Mouse (Mus musculus) CH12.LX (cell line): ENCODE measurements around the gene Nol6. TPM values are rescaled to one million over a fixed set of nuclear protein-coding genes. Genes with fewer than 3 reads are reported as not detected.

Experiments
- DNase-seq: peaks from one replicate; pipeline ENCODE4 v3.0.0-alpha.2; 2013; ENCODE audit errors: extremely low read depth
- H3K27ac ChIP-seq: 2 replicates; pipeline ENCODE4 v1.5.1; 2012; ENCODE audit warnings: low read depth, mild to moderate bottlenecking, control low read depth, moderate library complexity; ENCODE audit not compliant: insufficient read depth
- H3K27me3 ChIP-seq: replicated peaks from 2 replicates; pipeline ENCODE3; 2012; ENCODE audit warnings: inconsistent platforms
- H3K36me3 ChIP-seq, 2 experiments: replicated peaks in 1 of 2; 2 replicates each; pipeline versions ENCODE3 to v1.6.1; 2012; ENCODE audit warnings: inconsistent platforms in 1 of 2, low read length in 1 of 2, mild to moderate bottlenecking in 1 of 2, mixed read lengths in 1 of 2, moderate library complexity in 1 of 2; ENCODE audit not compliant: control insufficient read depth in 1 of 2, insufficient read depth in 1 of 2
- H3K4me1 ChIP-seq, 2 experiments: 2 replicates each; pipeline ENCODE4 v1.6.1; 2012; ENCODE audit warnings: inconsistent platforms in 1 of 2, moderate library complexity in 1 of 2; ENCODE audit not compliant: insufficient read depth in 2 of 2, control insufficient read depth in 1 of 2
- H3K4me2 ChIP-seq: 2 replicates; pipeline ENCODE4 v1.6.1; 2012; ENCODE audit warnings: low read depth, mild to moderate bottlenecking, control low read depth; ENCODE audit not compliant: poor library complexity, insufficient read depth, severe bottlenecking
- H3K4me3 ChIP-seq, 3 experiments: fragments of 150-350 bp in 1 of 3; sonication (generic) in 1 of 3; replicated peaks in 1 of 3; 2 replicates each; pipeline versions ENCODE3 to v1.5.1; 2011 to 2012; ENCODE audit warnings: low read depth in 2 of 3, low read length in 2 of 3, mild to moderate bottlenecking in 2 of 3, moderate library complexity in 2 of 3, control low read depth in 1 of 3, improper control_type of control experiment in 1 of 3, inconsistent platforms in 1 of 3, mixed read lengths in 1 of 3; ENCODE audit not compliant: poor library complexity in 1 of 3
- H3K79me2 ChIP-seq: replicated peaks from 2 replicates; pipeline ENCODE4 v1.6.1; 2012; ENCODE audit warnings: mild to moderate bottlenecking, moderate library complexity; ENCODE audit not compliant: control insufficient read depth, poor library complexity, insufficient read depth, severe bottlenecking; ENCODE audit errors: extremely low read depth
- H3K9ac ChIP-seq: 2 replicates; pipeline ENCODE4 v1.6.1; 2012; ENCODE audit warnings: low read depth, mild to moderate bottlenecking, control low read depth, moderate library complexity; ENCODE audit not compliant: insufficient read depth
- H3K9me3 ChIP-seq: replicated peaks from 2 replicates; pipeline ENCODE3; 2012; ENCODE audit warnings: low read length, inconsistent platforms, mixed read lengths
- BHLHE40 ChIP-seq: IDR thresholded peaks from 2 replicates; pipeline ENCODE4 v1.6.1; 2011; ENCODE audit warnings: mild to moderate bottlenecking, low read depth, low read length, improper control_type of control experiment
- CHD1 ChIP-seq: IDR thresholded peaks from 2 replicates; pipeline ENCODE4 v1.6.1; 2012; ENCODE audit warnings: low read depth, low read length, improper control_type of control experiment, inconsistent platforms
- CHD2 ChIP-seq: IDR thresholded peaks from 2 replicates; pipeline ENCODE4 v1.6.1; 2011; ENCODE audit warnings: low read length, improper control_type of control experiment
- E2F4 ChIP-seq: IDR thresholded peaks from 2 replicates; pipeline ENCODE4 v1.6.1; 2011; ENCODE audit warnings: low read depth, low read length, improper control_type of control experiment; ENCODE audit not compliant: insufficient replicate concordance
- IRF4 ChIP-seq: IDR thresholded peaks from 2 replicates; pipeline ENCODE4 v1.6.1; 2014; ENCODE audit warnings: low read depth, mild to moderate bottlenecking, inconsistent platforms, low read length, improper control_type of control experiment
- JUN ChIP-seq: IDR thresholded peaks from 2 replicates; pipeline ENCODE4 v1.6.1; 2011; ENCODE audit warnings: low read depth, mild to moderate bottlenecking, low read length, improper control_type of control experiment, moderate library complexity; ENCODE audit not compliant: insufficient read depth
- JUND ChIP-seq: conservative IDR thresholded peaks from 2 replicates; pipeline ENCODE4 v1.6.1; 2011; ENCODE audit warnings: low read depth, low read length, improper control_type of control experiment
- KAT2A ChIP-seq: IDR thresholded peaks from 2 replicates; pipeline ENCODE4 v1.6.1; 2012; ENCODE audit warnings: low read length, improper control_type of control experiment, inconsistent platforms; ENCODE audit not compliant: insufficient replicate concordance
- MAFK ChIP-seq: IDR thresholded peaks from 2 replicates; pipeline ENCODE4 v1.6.1; 2011; ENCODE audit warnings: low read length, improper control_type of control experiment; ENCODE audit not compliant: insufficient replicate concordance
- MAX ChIP-seq: IDR thresholded peaks from 2 replicates; pipeline ENCODE4 v1.6.1; 2011; ENCODE audit warnings: low read length, improper control_type of control experiment
- MAZ ChIP-seq: IDR thresholded peaks from 2 replicates; pipeline ENCODE4 v1.6.1; 2012; ENCODE audit warnings: low read depth, mild to moderate bottlenecking, inconsistent platforms, low read length, improper control_type of control experiment, moderate library complexity
- MYC ChIP-seq: IDR thresholded peaks from 2 replicates; pipeline ENCODE4 v1.6.1; 2011; ENCODE audit warnings: low read depth, mild to moderate bottlenecking, improper control_type of control experiment, low read length
- POLR2AphosphoS2 ChIP-seq: IDR thresholded peaks from 2 replicates; pipeline ENCODE4 v1.6.1; 2011; ENCODE audit warnings: low read depth, low read length, improper control_type of control experiment
- SIN3A ChIP-seq: IDR thresholded peaks from 2 replicates; pipeline ENCODE4 v1.6.1; 2012; ENCODE audit warnings: low read length, improper control_type of control experiment, inconsistent platforms
- SMC3 ChIP-seq: IDR thresholded peaks from 2 replicates; pipeline ENCODE4 v1.6.1; 2011; ENCODE audit warnings: low read depth, low read length, improper control_type of control experiment
- TBP ChIP-seq: conservative IDR thresholded peaks from 2 replicates; pipeline ENCODE4 v1.6.1; 2011; ENCODE audit warnings: low read depth, low read length, improper control_type of control experiment
- UBTF ChIP-seq: IDR thresholded peaks from 2 replicates; pipeline ENCODE4 v1.6.1; 2012; ENCODE audit warnings: low read depth, mild to moderate bottlenecking, inconsistent platforms, low read length, improper control_type of control experiment, moderate library complexity
- USF2 ChIP-seq: conservative IDR thresholded peaks from 2 replicates; pipeline ENCODE4 v1.6.1; 2011; ENCODE audit warnings: low read depth, low read length, improper control_type of control experiment
- ZMIZ1 ChIP-seq: IDR thresholded peaks from 2 replicates; pipeline ENCODE4 v1.6.1; 2012; ENCODE audit warnings: low read depth, mild to moderate bottlenecking, inconsistent platforms, low read length, improper control_type of control experiment
- ZNF384 ChIP-seq: IDR thresholded peaks from 2 replicates; pipeline ENCODE4 v1.6.1; 2012; ENCODE audit warnings: low read depth, low read length, improper control_type of control experiment, inconsistent platforms
- dilution Hi-C: fragments of 300-500 bp; cut with MboI; formaldehyde crosslinking; loops from 2 replicates; pipeline ENCODE4 v1.14.3; 2020; ENCODE audit warnings: low sequenced_read_pairs; ENCODE audit not compliant: extremely low pct_unique_long_range_greater_than_20kb, extremely low pct_ligation_motif_present
- in situ Hi-C: fragments of 300-500 bp; cut with MboI; formaldehyde crosslinking; loops from 3 replicates; pipeline ENCODE4 v1.14.3; 2019; ENCODE audit warnings: low sequenced_read_pairs, low pct_ligation_motif_present, low pct_unique_long_range_greater_than_20kb, mixed read lengths
- polyA plus RNA-seq: library from polyadenylated mRNA; unstranded; fragments of >175 nt; gene quantifications from 2 replicates; pipeline ENCODE4 v1.2.1, GENCODE M21; 2012; ENCODE audit warnings: low read depth; ENCODE audit not compliant: insufficient read length
- total RNA-seq, 2 experiments: library from RNA; depleted of rRNA; stranded (reverse); fragments of 300-350 nt in 1 of 2; fragments of >200 nt in 1 of 2; gene quantifications; 2 replicates each; pipeline ENCODE4 v1.2.3; 2012 to 2014

The Nol6 gene
- total and polyA plus RNA-seq, 3 experiments = 22.0 to 81.5 (median 30.0) TPM

DNA sequence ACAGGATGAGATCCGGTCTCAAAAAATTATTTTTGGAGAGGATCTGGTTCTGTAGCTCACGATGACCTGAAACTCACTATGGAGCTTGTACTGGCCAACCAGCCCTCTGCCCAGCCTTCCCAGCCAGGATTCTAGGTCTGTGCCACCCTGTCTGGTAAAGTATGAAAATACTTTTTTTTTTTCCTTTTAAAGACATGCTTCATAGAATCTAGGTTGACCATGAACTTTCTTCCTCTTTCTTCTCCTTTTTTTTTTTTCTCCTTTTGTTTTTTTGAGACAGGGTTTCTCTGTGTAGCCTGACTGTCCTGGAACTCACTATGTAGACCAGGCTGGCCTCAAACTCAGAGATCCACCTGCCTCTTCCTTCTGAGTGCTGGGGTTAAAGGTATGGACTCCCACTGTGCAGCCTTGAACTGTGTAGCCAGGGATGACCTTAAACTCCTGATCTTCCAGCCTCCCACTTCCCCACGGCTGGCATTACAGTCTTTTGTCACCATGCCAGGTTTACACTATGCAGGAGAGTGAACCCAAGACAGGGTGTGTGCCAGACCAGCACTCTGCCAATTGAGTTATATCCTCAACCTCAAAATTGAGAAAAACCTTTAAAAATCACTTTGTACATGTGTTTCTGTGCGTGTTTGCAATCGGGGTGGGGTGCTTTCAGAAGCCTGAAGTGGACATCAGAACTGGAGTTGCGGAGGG lies 16.1 kb upstream of the Nol6 start:
- in situ Hi-C loops (no loop called here), dilution Hi-C loops (no loop called here)
- DNase-seq = no peak
- Histone ChIP-seq H3K4me3 (no peak overlapping the region), H3K79me2 (peaks cover 33% of the 10 kb centered on the region), H3K27ac (no peak overlapping the region), H3K9ac (no peak overlapping the region), H3K4me1 (peaks cover 0 to 45% of the 10 kb centered on the region in 2 experiments; a peak in 2 of 4 replicates), H3K36me3 (peaks cover 0 to 34% of the 10 kb centered on the region in 2 experiments), H3K9me3 (no peaks in the 10 kb centered on the region), H3K4me2 (no peak overlapping the region), H3K27me3 (no peaks in the 10 kb centered on the region)
- TF ChIP-seq USF2 (no peak), ZNF384 (peak; percentile 63)

DNA sequence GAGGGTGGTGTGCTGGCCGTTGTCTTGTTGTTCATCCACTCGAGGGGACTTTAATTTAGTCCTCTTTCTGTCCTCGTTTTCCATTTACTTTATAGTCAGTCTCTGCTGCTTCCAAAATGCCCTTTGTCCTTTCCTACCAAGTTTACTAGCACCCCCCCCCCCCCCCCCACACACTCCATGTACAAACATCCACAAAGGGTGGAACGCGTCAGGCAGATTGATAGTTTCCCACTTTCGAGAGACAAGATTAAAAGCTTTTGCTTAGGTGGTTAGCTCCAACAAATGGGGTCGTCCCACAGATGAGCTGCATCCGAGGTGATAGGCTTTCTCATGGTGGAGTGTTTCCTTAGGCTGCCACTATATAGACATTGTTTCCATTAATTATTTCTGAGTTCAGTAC lies 12.6 kb upstream of the Nol6 start:
- Histone ChIP-seq H3K79me2 (peaks cover 28% of the 10 kb centered on the region), H3K36me3 (peaks cover 0 to 16% of the 10 kb centered on the region in 2 experiments), H3K4me3 (peak overlapping the region; percentile 83 to 93 (median 84)), H3K9ac (peak overlapping the region; percentile 95), H3K4me2 (peak overlapping the region; percentile 98), H3K9me3 (no peaks in the 10 kb centered on the region), H3K27ac (no peak overlapping the region), H3K4me1 (peaks cover 0 to 44% of the 10 kb centered on the region in 2 experiments; a peak in 2 of 4 replicates), H3K27me3 (no peaks in the 10 kb centered on the region)
- DNase-seq = no peak
- TF ChIP-seq CHD1 = no peak
- no peak for TF ChIP-seq KAT2A
- no peak for TF ChIP-seq SIN3A
- no peak for TF ChIP-seq MAFK
- TF ChIP-seq POLR2AphosphoS2 = no peak
- no peak for TF ChIP-seq JUN
- no peak for TF ChIP-seq ZMIZ1
- no peak for TF ChIP-seq UBTF
- TF ChIP-seq E2F4 = no peak
- no peak for TF ChIP-seq CHD2
- no peak for TF ChIP-seq BHLHE40
- TF ChIP-seq MAZ = no peak
- no peak for TF ChIP-seq SMC3
- no peak for TF ChIP-seq JUND
- TF ChIP-seq TBP = no peak
- no peak for TF ChIP-seq IRF4
- TF ChIP-seq MYC = no peak
- no peak for TF ChIP-seq MAX
- dilution Hi-C loops (no loop called here), in situ Hi-C loops (no loop called here)
